Mouse (Mus musculus) testis, postnatal 14 days (tissue): Measurements from ENCODE around the gene Pabpc5.

Experiments used
- DNase-seq: peaks from one replicate; pipeline ENCODE4 v3.0.0; 2021; ENCODE audit warnings: low spot score

Gene Pabpc5

GRCm38 (mm10) chrX:119927081-119927571 lies at the start of gene Pabpc5:
TSS of gene Pabpc5 (plus strand) at chrX:119927196.
- DNase-seq: peak; percentile 22

- no peak for DNase-seq
These were observed 39.9 kb upstream of the Pabpc5 start for GRCm38 (mm10) chrX:119886957-119887593.

- no peak for DNase-seq
These were observed 38.6 kb upstream of the Pabpc5 start for GRCm38 (mm10) chrX:119888326-119888920.

- DNase-seq: no peak
These were observed 856 bp downstream of the Pabpc5 start for GRCm38 (mm10) chrX:119927852-119928251.
